Mouse (Mus musculus) lung, adult 2 months (tissue): ENCODE data around the gene Usp6nl. TPM values are rescaled to one million over a fixed set of nuclear protein-coding genes. Genes with fewer than 3 reads are reported as not detected.
A peak's percentile ranks its signal among the peaks of the same experiment; 100 is the strongest.

ENCODE experiments used
- DNase-seq: peaks from one replicate; pipeline ENCODE4 v3.0.0; 2022
- H3K4me1 ChIP-seq: fragments of 200-500 bp; 2 replicates; pipeline ENCODE4 v1.6.1; 2011; ENCODE audit warnings: low read length; ENCODE audit not compliant: control insufficient read depth, insufficient read depth
- H3K4me3 ChIP-seq: fragments of 200-500 bp; replicated peaks from 2 replicates; pipeline ENCODE3; 2011; ENCODE audit warnings: low read depth, mild to moderate bottlenecking, control low read depth, low read length; ENCODE audit errors: extremely low read depth
- CTCF ChIP-seq: fragments of 200-500 bp; IDR thresholded peaks from 2 replicates; pipeline ENCODE4 v1.5.1; 2011; ENCODE audit warnings: mild to moderate bottlenecking, low read length, control low read depth; ENCODE audit not compliant: insufficient read depth
- POLR2A ChIP-seq: fragments of 200-500 bp; IDR thresholded peaks from 2 replicates; pipeline ENCODE4 v1.6.1; 2011; ENCODE audit warnings: low read depth, mild to moderate bottlenecking, control low read depth, low read length, borderline replicate concordance; ENCODE audit errors: extremely low read depth
- WGBS: fragments of 180-500 bp; shearing (Covaris S2); methylation state at CpG from one replicate; pipeline ENCODE4 v1.1.7; 2018; 5-methylcytosine and 5-hydroxymethylcytosine counted together
- polyA plus RNA-seq: library from polyadenylated mRNA; depleted of rRNA; stranded (reverse); fragments of >200 nt; gene quantifications from 2 replicates; pipeline ENCODE4 v1.2.3, GENCODE M21; 2012

Usp6nl gene
- polyA plus RNA-seq, 1 experiment = 19.9 TPM

- no peak overlapping the region for H3K4me3 ChIP-seq
- peak; percentile 34 for DNase-seq
- 65% methylated on average over 16 of the region's 16 CpGs for WGBS
- TF ChIP-seq CTCF (peak; percentile 87), POLR2A (no peak)
- H3K4me1 ChIP-seq = no peaks in the 10 kb centered on the region
Measured at GRCm38 (mm10) chr2:6436085-6436950, 113.9 kb downstream of the Usp6nl start.

DNA sequence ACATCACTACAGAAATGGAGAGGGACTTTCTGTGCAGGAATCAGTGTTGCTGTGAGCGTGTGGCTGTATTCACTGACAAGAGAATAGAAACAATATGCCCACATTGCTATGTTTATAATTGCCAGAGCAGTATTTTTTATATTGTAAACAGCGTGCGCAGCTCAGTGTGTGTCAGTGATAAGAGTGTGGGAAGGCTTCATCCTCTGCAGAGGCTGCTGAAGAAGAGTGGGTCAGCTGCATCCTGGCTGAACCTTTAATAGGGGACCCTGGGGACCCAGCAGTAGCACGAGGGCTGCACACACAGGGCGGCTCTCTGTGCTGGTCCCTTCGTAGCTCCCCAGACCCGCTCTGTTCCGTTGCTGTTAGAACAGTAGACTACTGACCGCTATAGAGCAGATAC is 119.2 kb downstream of the Usp6nl start:
- no peak for DNase-seq
- WGBS = 55% methylated on average over 9 of the region's 9 CpGs
- Histone ChIP-seq H3K4me3 (no peak overlapping the region), H3K4me1 (no peaks in the 10 kb centered on the region)
- no peak for TF ChIP-seq POLR2A
- no peak for TF ChIP-seq CTCF

GRCm38 (mm10) chr2:6442302-6442701 is 119.8 kb downstream of the Usp6nl start:
- Histone ChIP-seq H3K4me1 (no peaks in the 10 kb centered on the region), H3K4me3 (no peak overlapping the region)
- TF ChIP-seq POLR2A (no peak), CTCF (no peak)
- DNase-seq = no peak
- 80% methylated on average over 10 of the region's 10 CpGs for WGBS

DNA sequence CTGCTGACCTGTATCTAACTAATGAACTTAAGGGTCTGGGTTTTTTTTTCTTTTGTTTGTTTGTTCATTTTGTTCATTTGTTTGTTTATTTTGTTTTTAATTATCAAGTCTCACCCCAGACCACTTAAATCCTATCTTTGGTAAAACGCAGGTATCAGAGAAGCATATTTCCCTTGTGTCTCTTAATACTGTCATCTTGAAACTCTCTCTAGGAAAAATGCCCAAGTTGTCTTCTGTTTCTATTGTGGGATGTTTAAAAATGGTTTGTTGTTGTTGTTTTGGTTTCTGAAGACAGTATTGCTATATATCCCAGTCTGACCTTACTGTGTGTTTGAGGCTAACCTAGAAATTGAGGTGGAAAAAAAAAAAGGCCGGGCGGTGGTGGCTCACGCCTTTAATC is 121.5 kb downstream of the Usp6nl start:
- H3K4me3 ChIP-seq = no peak overlapping the region
- TF ChIP-seq POLR2A (no peak), CTCF (no peak)
- no peaks in the 10 kb centered on the region for H3K4me1 ChIP-seq
- no peak for DNase-seq
- 97% methylated on average over 4 of the region's 4 CpGs for WGBS

DNA sequence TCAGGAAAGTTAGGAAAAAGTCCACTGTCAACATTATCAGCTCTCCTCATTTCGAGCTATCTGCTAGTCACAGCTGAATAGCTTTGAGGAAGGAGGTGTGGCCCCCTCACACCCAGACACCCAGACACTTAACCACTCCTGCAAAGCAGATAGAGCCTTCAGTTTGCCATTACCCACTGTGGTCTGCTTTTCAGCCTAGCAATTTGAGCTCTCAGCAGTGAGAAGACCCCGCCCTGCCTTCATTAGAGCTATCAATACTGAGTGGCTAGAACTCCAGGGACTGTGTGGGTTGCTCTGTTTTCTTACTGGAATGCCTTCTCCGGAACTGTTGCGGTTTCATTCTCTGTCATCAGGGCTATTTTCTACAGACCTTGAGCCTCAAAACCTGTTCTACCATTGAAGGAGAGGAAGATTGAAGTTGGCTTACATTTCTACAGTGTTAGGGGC is 122.3 kb downstream of the Usp6nl start:
- DNase-seq = no peak
- TF ChIP-seq POLR2A (no peak), CTCF (no peak)
- Histone ChIP-seq H3K4me1 (no peaks in the 10 kb centered on the region), H3K4me3 (no peak overlapping the region)
- whole genome bisulfite sequencing = 77% methylated on average over 4 of the region's 4 CpGs

GRCm38 (mm10) chr2:6445858-6446257 is 123.4 kb downstream of the Usp6nl start:
- no peak for DNase-seq
- H3K4me3 ChIP-seq = no peak overlapping the region
- 81% methylated on average over 4 of the region's 4 CpGs for WGBS
- no peaks in the 10 kb centered on the region for H3K4me1 ChIP-seq
- TF ChIP-seq POLR2A (no peak), CTCF (no peak)

DNA sequence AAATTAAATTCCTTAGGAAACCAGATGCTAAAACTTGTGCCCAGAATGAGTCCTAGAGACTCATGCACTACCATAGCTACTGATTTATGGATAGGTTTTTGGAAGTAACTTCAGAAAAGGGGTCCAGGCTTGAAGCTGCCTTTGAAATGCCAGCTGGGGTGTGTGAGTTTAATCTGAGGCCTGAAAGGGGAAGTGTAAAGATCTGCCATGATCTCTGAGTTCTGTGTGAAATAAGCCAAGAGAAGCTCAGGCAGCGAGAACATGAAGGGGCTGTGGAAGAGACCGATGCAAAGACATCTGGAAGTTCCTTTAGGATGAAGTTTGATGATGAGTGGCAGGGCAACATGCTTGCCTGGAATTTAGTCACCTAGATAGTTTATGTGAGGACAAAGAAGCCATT is 126.4 kb downstream of the Usp6nl start:
- Histone ChIP-seq H3K4me1 (no peaks in the 10 kb centered on the region), H3K4me3 (no peak overlapping the region)
- no peak for DNase-seq
- WGBS = 87% methylated on average over 2 of the region's 2 CpGs
- TF ChIP-seq CTCF (no peak), POLR2A (no peak)

DNA sequence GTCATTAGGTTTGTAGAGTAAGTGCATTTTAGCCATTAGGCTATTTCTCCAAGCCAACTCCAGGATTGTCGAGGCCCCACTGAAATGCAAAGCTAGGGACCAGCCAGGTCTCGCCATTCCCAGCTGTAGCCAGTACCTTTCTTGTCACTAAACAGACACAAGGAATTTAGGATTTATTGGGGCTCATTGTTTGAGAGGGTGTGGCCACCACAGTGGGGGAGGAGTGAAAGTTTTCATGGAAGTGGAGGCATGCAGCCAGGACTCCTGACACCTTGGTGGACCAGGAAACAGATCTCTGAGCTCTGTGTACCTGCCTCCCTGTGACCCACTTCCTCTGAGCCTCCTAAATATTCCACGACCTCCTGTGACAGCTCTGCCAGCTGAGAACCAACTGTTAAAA is 127.2 kb downstream of the Usp6nl start:
- no peaks in the 10 kb centered on the region for H3K4me1 ChIP-seq
- TF ChIP-seq CTCF (no peak), POLR2A (no peak)
- no peak overlapping the region for H3K4me3 ChIP-seq
- 54% methylated on average over 3 of the region's 3 CpGs for WGBS
- DNase-seq = no peak

DNA sequence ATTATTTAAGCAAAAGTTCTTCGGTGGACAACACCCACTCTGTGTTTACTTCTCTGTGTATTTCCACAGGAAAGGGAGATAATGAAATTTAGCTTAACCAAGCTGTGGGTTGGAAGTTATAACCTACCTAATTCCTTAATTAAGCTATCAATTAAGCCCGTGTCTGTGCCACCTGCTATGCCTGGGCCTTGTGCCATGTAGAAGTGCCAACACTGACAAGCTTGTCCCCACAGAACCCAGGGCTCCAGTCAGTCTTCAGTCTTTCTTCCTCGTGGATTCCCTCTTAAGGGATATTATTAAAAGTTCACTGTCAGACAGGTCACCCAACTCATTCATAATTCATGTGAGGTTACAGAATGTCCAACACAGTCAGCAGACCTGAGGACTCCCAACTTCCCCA is 128.1 kb downstream of the Usp6nl start:
- H3K4me3 ChIP-seq = no peak overlapping the region
- 29% methylated on average over 3 of the region's 3 CpGs for WGBS
- no peak for DNase-seq
- 0 out of 2 replicates have a peak, but pooled peaks cover 2% of the 10 kb centered on the region for H3K4me1 ChIP-seq
- TF ChIP-seq CTCF = no peak
- no peak for TF ChIP-seq POLR2A
